Mouse (Mus musculus) heart, adult 18-20 months (tissue): ENCODE data around the gene Vat1l. TPM values are rescaled to one million over a fixed set of nuclear protein-coding genes. Genes with fewer than 3 reads are reported as not detected.

Experiments
- DNase-seq, 2 experiments: peaks; one replicate each; pipeline ENCODE4 v3.0.0; 2021 to 2022; ENCODE audit warnings: mixed read lengths in 1 of 2
- total RNA-seq, 2 experiments: library from RNA; stranded (reverse); gene quantifications; 2 replicates each; pipeline ENCODE4 v1.2.3; 2021

The Vat1l gene
- total RNA-seq, 2 experiments from 2014 or later, result 0.12 to 0.46 TPM

GRCm38 (mm10) chr8:114399273-114399672, 193.9 kb downstream of the Vat1l start:
- DNase-seq, result no peak

GRCm38 (mm10) chr8:114401679-114402078, 196.3 kb downstream of the Vat1l start:
- DNase-seq, result no peak

- no peak for DNase-seq
Observed at GRCm38 (mm10) chr8:114411421-114411820, 206.0 kb downstream of the Vat1l start.

- DNase-seq, result no peak
Observed at GRCm38 (mm10) chr8:114417786-114418185, 212.4 kb downstream of the Vat1l start, which contains the start of gene Clec3a. TSS of gene Clec3a (plus strand) at chr8:114418086.

GRCm38 (mm10) chr8:114418486-114418885, 213.1 kb downstream of the Vat1l start:
- no peak for DNase-seq

GRCm38 (mm10) chr8:114418904-114419303, 213.5 kb downstream of the Vat1l start:
- no peak for DNase-seq

GRCm38 (mm10) chr8:114421544-114421943, 216.1 kb downstream of the Vat1l start:
- no peak for DNase-seq

Other genes with a start within 250 kb of the Vat1l start
- gene Nudt7, start 72.1 kb upstream of the Vat1l start, total RNA-seq, result 10 to 100 TPM; 95.8 to 98.7 TPM
- gene Clec3a, start 212.5 kb downstream of the Vat1l start, total RNA-seq, result under 1 TPM in 1 of 2 experiments, not detected in 1; 0.65 TPM
- gene Wwox, start 234.0 kb downstream of the Vat1l start, total RNA-seq, result 1 to 10 TPM; 3.8 to 5.3 TPM